9 mouse cellular contexts compared by ENCODE assay signal in the genomic region with DNA sequence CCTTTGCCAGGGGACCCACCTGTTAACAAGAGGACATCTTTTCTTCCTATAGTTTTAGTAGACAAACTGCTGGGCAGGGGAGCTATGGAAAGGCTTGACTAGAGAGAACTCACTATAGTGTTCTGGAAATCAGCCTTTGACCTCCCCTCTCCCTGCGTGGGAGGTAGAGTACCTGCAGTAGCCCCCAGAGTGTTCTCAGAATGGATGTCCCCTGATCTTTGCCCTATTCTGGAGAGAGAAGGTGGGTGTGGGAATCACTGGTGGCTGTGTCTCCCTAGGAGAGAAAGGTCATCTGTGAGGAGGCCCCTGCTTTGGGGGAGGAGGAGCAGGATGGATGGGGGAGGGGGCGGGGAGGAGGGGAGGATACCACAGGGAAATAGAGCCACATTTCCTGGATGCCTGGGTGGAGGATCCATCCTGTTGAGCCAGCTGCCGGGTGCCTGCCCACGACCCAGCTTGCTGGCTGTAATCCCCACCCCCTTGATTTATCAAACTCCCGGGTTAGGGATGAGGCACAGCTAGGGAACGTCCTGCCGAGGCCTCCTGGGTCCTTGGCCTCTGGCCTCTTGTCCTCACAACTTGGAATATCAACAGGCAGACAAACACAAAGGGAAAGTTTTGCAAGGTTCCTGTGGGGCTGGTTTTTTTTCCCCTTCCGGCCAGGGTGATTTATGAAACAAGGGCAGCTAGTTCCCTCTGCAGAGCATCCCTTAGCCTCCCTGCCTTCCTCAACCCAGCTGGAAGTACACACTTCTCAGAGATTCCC. TPM values are rescaled to one million over a fixed set of nuclear protein-coding genes. Genes with fewer than 3 reads are reported as not detected.
DNase-seq lines count a peak whose midpoint lies in the region; ATAC-seq lines count a peak whose summit lies in the region.
"Had no signal": no experiment of that assay in that cellular context is flagged by ENCODE, and none has a peak within 500 bp of the region (broad histone marks: within the 10 kb centered on the region; RNA-seq: fewer than 3 reads in every experiment).

No protein-coding gene starts in this region.

- DNase-seq in ES-CJ7 (ENCODE audit: low read depth, low spot score) = peak; percentile 72
- DNase-seq in liver, embryonic 11.5 days (ENCODE audit: low spot score) = no peak
- peak; percentile 27 for DNase-seq in skeletal muscle tissue, adult 2 months (ENCODE audit: low read depth, low spot score)
- DNase-seq in frontal cortex, adult 2 months (ENCODE audit: extremely low spot score in 1 of 2, low spot score in 1 of 2) = no peak
- no peak for DNase-seq in cerebellum, postnatal 25 days
- DNase-seq in layer of hippocampus, adult 9-11 months = no peak

- H3K4me3 ChIP-seq in brown adipose tissue, adult 24 weeks (ENCODE audit: insufficient read depth, low read depth, low read length) = peak overlapping the region; percentile 62
- no peak overlapping the region for H3K4me3 ChIP-seq in hindbrain, embryonic 13.5 days
- peak overlapping the region; percentile 23 for H3K4me3 ChIP-seq in liver, embryonic 11.5 days (ENCODE audit: low read depth, low read length)

- H3K4me1 ChIP-seq in brown adipose tissue, adult 24 weeks (ENCODE audit: control insufficient read depth, insufficient read depth, insufficient read length, low read length) = peaks cover 24% of the 10 kb centered on the region
- H3K4me1 ChIP-seq in hindbrain, embryonic 13.5 days (replicated peaks) = peaks cover 16% of the 10 kb centered on the region
- peaks cover 18% of the 10 kb centered on the region for H3K4me1 ChIP-seq in liver, embryonic 11.5 days (replicated peaks; ENCODE audit: control insufficient read depth, insufficient read depth, low read length)

- H3K27me3 ChIP-seq in hindbrain, embryonic 13.5 days = no peaks in the 10 kb centered on the region
- H3K27me3 ChIP-seq in liver, embryonic 11.5 days (replicated peaks; ENCODE audit: control insufficient read depth, insufficient read depth, low read length) = no peaks in the 10 kb centered on the region

- H3K27ac ChIP-seq in brown adipose tissue, adult 24 weeks (replicated peaks; ENCODE audit: low read depth, low read length) = peak overlapping the region; percentile 85
- no peak overlapping the region for H3K27ac ChIP-seq in hindbrain, embryonic 13.5 days
- H3K27ac ChIP-seq in liver, embryonic 11.5 days (ENCODE audit: low read depth, low read length) = peak overlapping the region; percentile 54

- no peaks in the 10 kb centered on the region for H3K9me3 ChIP-seq in hindbrain, embryonic 13.5 days
- H3K9me3 ChIP-seq in liver, embryonic 11.5 days (ENCODE audit: control insufficient read depth, low read length) = no peaks in the 10 kb centered on the region

- ATAC-seq in hindbrain, embryonic 13.5 days (ENCODE audit: low FRiP score) = no peak
- ATAC-seq in liver, embryonic 11.5 days (replicated peaks; ENCODE audit: low FRiP score) = peak; percentile 44

- peak overlapping the region; percentile 47 for H3K4me2 ChIP-seq in hindbrain, embryonic 13.5 days
- peak overlapping the region; percentile 46 for H3K4me2 ChIP-seq in liver, embryonic 11.5 days

- WGBS in hindbrain, embryonic 13.5 days = 7% methylated on average over 7 of the region's 8 CpGs
- WGBS in liver, embryonic 11.5 days = 15% methylated on average over 7 of the region's 8 CpGs

- peak overlapping the region; percentile 24; the same call in 1 of the 2 replicates for H3K9ac ChIP-seq in hindbrain, embryonic 13.5 days
- H3K9ac ChIP-seq in liver, embryonic 11.5 days (ENCODE audit: low read depth, low read length) = no peak overlapping the region

- peaks cover 42% of the 10 kb centered on the region for H3K36me3 ChIP-seq in hindbrain, embryonic 13.5 days
- H3K36me3 ChIP-seq in liver, embryonic 11.5 days (ENCODE audit: control insufficient read depth, insufficient read depth, low read length) = peaks cover 19% of the 10 kb centered on the region

RNA-seq across cellular contexts. Expression of a gene that starts 2.5 kb away (rescaled TPM):
- 1.5 TPM in 2 replicates for polyA plus RNA-seq in brown adipose tissue, adult 24 weeks (2012; ENCODE audit: insufficient read depth, insufficient read length, missing spikeins)
- polyA plus RNA-seq in hindbrain, embryonic 13.5 days (2015; fragmentation: Nextera tagmentation; extraction: Ambion mirVana) = 0.81 and 0.83 TPM in 2 replicates
- polyA plus RNA-seq in liver, embryonic 11.5 days (2014; fragmentation: Nextera tagmentation; extraction: Ambion mirVana) = 5.0 TPM in 2 replicates
- polyA plus RNA-seq in frontal cortex, adult 2 months (2012; rRNA removed) = 1.1 and 1.9 TPM in 2 replicates

RNA-seq across cellular contexts. Expression of a gene that starts 9.7 kb away (rescaled TPM):
- polyA plus RNA-seq in brown adipose tissue, adult 24 weeks (2012; ENCODE audit: insufficient read depth, insufficient read length, missing spikeins) = 2.7 and 3.3 TPM in 2 replicates
- polyA plus RNA-seq in hindbrain, embryonic 13.5 days (2015; fragmentation: Nextera tagmentation; extraction: Ambion mirVana) = 3.7 and 3.8 TPM in 2 replicates
- 2.6 and 2.8 TPM in 2 replicates for polyA plus RNA-seq in liver, embryonic 11.5 days (2014; fragmentation: Nextera tagmentation; extraction: Ambion mirVana)
- polyA plus RNA-seq in frontal cortex, adult 2 months (2012; rRNA removed) = 6.0 and 6.1 TPM in 2 replicates

RNA-seq across cellular contexts. Expression of a gene that starts 10.5 kb away (rescaled TPM):
- not detected in 2 replicates for polyA plus RNA-seq in brown adipose tissue, adult 24 weeks (2012; ENCODE audit: insufficient read depth, insufficient read length, missing spikeins)
- polyA plus RNA-seq in hindbrain, embryonic 13.5 days (2015; fragmentation: Nextera tagmentation; extraction: Ambion mirVana) = not detected in 2 replicates
- polyA plus RNA-seq in liver, embryonic 11.5 days (2014; fragmentation: Nextera tagmentation; extraction: Ambion mirVana) = 0.17 and 0.22 TPM in 2 replicates
- 0.11 and 0.18 TPM in 2 replicates for polyA plus RNA-seq in frontal cortex, adult 2 months (2012; rRNA removed)

RNA-seq across cellular contexts. Expression of a gene that starts 10.6 kb away (rescaled TPM):
- polyA plus RNA-seq in brown adipose tissue, adult 24 weeks (2012; ENCODE audit: insufficient read depth, insufficient read length, missing spikeins) = not detected in 2 replicates
- polyA plus RNA-seq in hindbrain, embryonic 13.5 days (2015; fragmentation: Nextera tagmentation; extraction: Ambion mirVana) = not detected in 2 replicates
- polyA plus RNA-seq in liver, embryonic 11.5 days (2014; fragmentation: Nextera tagmentation; extraction: Ambion mirVana) = 0.19 and 0.22 TPM in 2 replicates
- 0.17 and 0.40 TPM in 2 replicates for polyA plus RNA-seq in frontal cortex, adult 2 months (2012; rRNA removed)
- polyA plus RNA-seq: testis, adult 2 months had no signal

RNA-seq across cellular contexts. Expression of a gene that starts 24.8 kb away (rescaled TPM):
- not detected in 2 replicates for polyA plus RNA-seq in brown adipose tissue, adult 24 weeks (2012; ENCODE audit: insufficient read depth, insufficient read length, missing spikeins)
- polyA plus RNA-seq in hindbrain, embryonic 13.5 days (2015; fragmentation: Nextera tagmentation; extraction: Ambion mirVana) = not detected in 2 replicates
- 11.2 and 16.0 TPM in 2 replicates for polyA plus RNA-seq in liver, embryonic 11.5 days (2014; fragmentation: Nextera tagmentation; extraction: Ambion mirVana)
- polyA plus RNA-seq in frontal cortex, adult 2 months (2012; rRNA removed) = 34.9 and 38.9 TPM in 2 replicates
- polyA plus RNA-seq: testis, adult 2 months had no signal

Comparison
In these comparisons a context has a peak if more than half of its experiments do, and no peak if none do; other contexts are left out.
1. DNase-seq: peak in ES-CJ7 (single experiment) and skeletal muscle tissue, adult 2 months (single experiment); none in liver, embryonic 11.5 days (single experiment), frontal cortex, adult 2 months (0 of 2), cerebellum, postnatal 25 days (0 of 2) and layer of hippocampus, adult 9-11 months (single experiment).